Mouse (Mus musculus): ENCODE measurements at regions not wholly inside any gene's neighbourhood (a gene's known extent, or its start where the extent isn't known, plus 50 kb on each side); places are given as distances from the start of the nearest gene placed in this dataset.

DNA sequence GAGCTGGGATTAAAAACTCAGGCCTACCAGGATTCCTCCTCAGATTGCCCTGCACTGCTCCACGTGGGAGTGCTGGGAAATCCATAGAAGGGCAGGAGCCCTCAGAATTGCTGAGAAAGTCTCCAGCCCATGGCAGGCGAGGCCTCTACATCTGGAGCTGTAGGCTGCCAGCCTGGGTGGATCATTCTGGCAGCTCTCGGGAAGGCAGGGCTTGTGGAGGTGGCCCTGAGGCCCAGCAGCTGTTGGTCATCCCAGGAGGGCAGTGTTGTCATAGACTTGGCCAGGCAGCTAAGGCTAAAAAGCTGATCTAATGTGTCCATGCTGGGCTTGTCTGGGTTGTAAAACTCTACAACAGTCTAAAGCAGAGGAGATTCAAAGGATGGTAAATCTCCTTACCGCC, 101.6 kb upstream of the Aldh1a3 start:
- no peak for TF ChIP-seq POLR2A (IDR thresholded peaks at IDR 0.05; ENCODE audit: low read depth, low read length)
- TF ChIP-seq CTCF (IDR thresholded peaks at IDR 0.05; ENCODE audit: borderline replicate concordance, insufficient read depth, low read length) = no peak
